Mouse (Mus musculus) small intestine, adult 2 months (tissue): ENCODE measurements around the gene 2610042L04Rik. TPM values are rescaled to one million over a fixed set of nuclear protein-coding genes. Genes with fewer than 3 reads are reported as not detected.
"Not testable (repeated sequence)": the region's sequence is repeated elsewhere in the genome, so short reads cannot be mapped to it uniquely, and the experiment has no call there.

ENCODE experiments used
- H3K27ac ChIP-seq: fragments of 200-500 bp; 2 replicates; pipeline ENCODE4 v1.5.1; 2012; ENCODE audit warnings: low read depth, low read length, control low read depth, inconsistent platforms; ENCODE audit not compliant: insufficient read depth
- H3K27me3 ChIP-seq: fragments of 200-500 bp; 2 replicates; pipeline ENCODE4 v1.6.1; 2012; ENCODE audit warnings: mild to moderate bottlenecking, moderate library complexity, low read length, inconsistent platforms; ENCODE audit not compliant: control insufficient read depth, insufficient read depth
- H3K36me3 ChIP-seq: fragments of 200-500 bp; 2 replicates; pipeline ENCODE4 v1.6.1; 2012; ENCODE audit warnings: mild to moderate bottlenecking, low read length, control low read depth, inconsistent platforms; ENCODE audit not compliant: control insufficient read depth, insufficient read depth
- H3K4me1 ChIP-seq: fragments of 200-500 bp; 2 replicates; pipeline ENCODE4 v1.6.1; 2012; ENCODE audit warnings: low read length, inconsistent platforms, mixed read lengths; ENCODE audit not compliant: control insufficient read depth, insufficient read depth, insufficient read length
- H3K4me3 ChIP-seq: fragments of 200-500 bp; 2 replicates; pipeline ENCODE4 v1.5.1; 2012; ENCODE audit warnings: low read depth, mild to moderate bottlenecking, control low read depth, inconsistent platforms, low read length, moderate library complexity
- WGBS: fragments of 180-500 bp; shearing (Covaris S2); methylation state at CpG from one replicate; pipeline ENCODE4 v1.1.7; 2018; 5-methylcytosine and 5-hydroxymethylcytosine counted together
- polyA plus RNA-seq: library from polyadenylated mRNA; depleted of rRNA; stranded (reverse); fragments of >200 nt; gene quantifications from 2 replicates; pipeline ENCODE4 v1.2.3, GENCODE M21; 2012; rRNA removed

2610042L04Rik gene
- not detected in 2 replicates for polyA plus RNA-seq

- not testable (repeated sequence) for H3K27me3 ChIP-seq, H3K27ac ChIP-seq, H3K36me3 ChIP-seq, H3K4me1 ChIP-seq, H3K4me3 ChIP-seq
- WGBS = 2% methylated on average over 26 of the region's 48 CpGs
Measured at GRCm38 (mm10) chr14:4334476-4335080, at the start of gene 2610042L04Rik. 2610042L04Rik (plus strand) TSS chr14:4334763.

- not testable (repeated sequence) for H3K4me3 ChIP-seq, H3K4me1 ChIP-seq, H3K36me3 ChIP-seq, H3K27me3 ChIP-seq, H3K27ac ChIP-seq
- no CpG with 5 or more reads among the region's 1 CpGs for WGBS
Measured at GRCm38 (mm10) chr14:4316983-4317382, 17.6 kb upstream of the 2610042L04Rik start, which contains the start of gene Gm3149. Gm3149 (plus strand) TSS chr14:4317283.

DNA sequence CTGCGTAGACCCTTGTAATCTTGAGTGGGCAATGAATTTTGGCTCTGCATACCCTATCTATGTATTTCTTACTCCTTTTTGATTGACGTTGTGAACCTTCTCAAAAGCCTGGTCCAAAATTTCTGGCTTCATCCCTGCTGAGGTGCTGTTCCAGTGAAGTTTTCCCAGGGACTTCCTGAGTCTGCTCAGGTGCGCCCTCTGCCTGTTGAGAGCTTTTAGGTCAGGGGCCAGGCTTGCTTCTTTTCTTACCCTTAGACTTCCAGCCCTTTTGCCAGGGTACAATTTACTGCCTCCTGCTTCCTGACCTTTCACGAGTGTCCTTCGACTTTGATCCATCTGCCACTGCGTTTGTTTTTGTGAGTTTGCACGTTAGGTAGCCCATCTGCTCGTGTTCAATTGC, 943 bp downstream of the 2610042L04Rik start:
- H3K4me1 ChIP-seq, H3K27me3 ChIP-seq, H3K36me3 ChIP-seq, H3K27ac ChIP-seq, H3K4me3 ChIP-seq: not testable (repeated sequence)
- 6% methylated on average over 8 of the region's 8 CpGs for WGBS

GRCm38 (mm10) chr14:4368991-4369390, 34.4 kb downstream of the 2610042L04Rik start:
- not testable (repeated sequence) for H3K27me3 ChIP-seq, H3K27ac ChIP-seq, H3K4me3 ChIP-seq, H3K4me1 ChIP-seq, H3K36me3 ChIP-seq
- WGBS = 89% methylated on average over 3 of the region's 3 CpGs

DNA sequence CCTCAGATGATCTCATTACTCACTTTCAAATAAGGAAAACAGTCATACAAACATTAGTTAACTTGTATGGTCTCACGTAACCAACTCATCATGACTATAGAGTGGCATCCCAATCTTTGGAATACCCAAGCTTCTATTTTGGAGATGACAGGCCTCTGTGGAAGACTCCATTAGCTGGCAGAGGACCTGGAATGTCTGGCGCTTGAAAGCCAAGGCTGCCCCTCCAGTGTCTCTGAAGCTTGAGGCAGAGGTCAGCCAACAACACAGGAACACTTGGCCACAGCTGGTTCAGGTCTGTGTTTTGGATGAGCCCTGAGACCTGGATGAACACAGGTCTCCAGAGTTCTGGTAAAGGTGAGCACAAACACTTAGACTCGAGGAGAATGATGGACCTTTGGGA, 35.1 kb downstream of the 2610042L04Rik start:
- WGBS = 69% methylated on average over 3 of the region's 3 CpGs
- not testable (repeated sequence) for H3K27me3 ChIP-seq, H3K27ac ChIP-seq, H3K36me3 ChIP-seq, H3K4me1 ChIP-seq, H3K4me3 ChIP-seq

DNA sequence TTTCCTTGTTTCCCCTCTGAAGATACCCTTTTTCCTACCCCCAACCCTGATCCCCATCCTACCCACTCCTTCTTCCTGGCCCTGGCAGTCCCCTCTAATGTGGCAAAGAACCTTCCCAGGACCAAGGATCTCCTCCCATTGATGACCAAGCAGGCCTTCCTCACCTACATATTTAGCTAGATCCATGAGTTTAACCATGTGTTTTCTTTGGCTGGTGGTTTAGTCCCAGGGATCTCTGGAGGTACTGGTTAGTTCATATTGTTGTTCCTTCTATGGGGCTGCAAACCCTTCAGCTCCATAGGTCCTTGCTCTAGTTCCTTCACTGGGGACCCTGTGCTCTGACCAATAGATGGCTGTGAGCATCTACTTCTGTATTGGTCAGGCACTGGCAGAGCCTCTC, 43.3 kb downstream of the 2610042L04Rik start:
- H3K36me3 ChIP-seq, H3K4me1 ChIP-seq, H3K4me3 ChIP-seq, H3K27ac ChIP-seq, H3K27me3 ChIP-seq: not testable (repeated sequence)

DNA sequence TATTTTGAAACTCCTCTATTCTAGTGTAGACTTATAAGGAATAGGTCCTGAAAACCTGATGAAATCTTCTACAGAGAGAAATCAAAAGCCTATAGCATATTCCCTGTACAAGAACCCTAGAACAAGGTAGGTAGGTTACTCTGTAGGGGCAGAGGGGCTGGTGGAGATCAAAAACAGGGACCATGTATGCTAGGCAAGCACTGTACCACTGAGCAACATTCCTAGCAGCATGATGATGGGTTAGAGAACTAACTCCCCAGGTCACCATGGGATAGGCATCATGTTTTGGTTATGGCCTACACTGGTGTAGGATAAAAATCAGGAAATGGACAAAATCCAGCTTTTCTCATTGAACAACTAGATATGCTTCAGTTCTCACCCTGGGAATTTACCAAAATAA, 51.0 kb downstream of the 2610042L04Rik start:
- H3K4me1 ChIP-seq, H3K4me3 ChIP-seq, H3K27ac ChIP-seq: not testable (repeated sequence)

DNA sequence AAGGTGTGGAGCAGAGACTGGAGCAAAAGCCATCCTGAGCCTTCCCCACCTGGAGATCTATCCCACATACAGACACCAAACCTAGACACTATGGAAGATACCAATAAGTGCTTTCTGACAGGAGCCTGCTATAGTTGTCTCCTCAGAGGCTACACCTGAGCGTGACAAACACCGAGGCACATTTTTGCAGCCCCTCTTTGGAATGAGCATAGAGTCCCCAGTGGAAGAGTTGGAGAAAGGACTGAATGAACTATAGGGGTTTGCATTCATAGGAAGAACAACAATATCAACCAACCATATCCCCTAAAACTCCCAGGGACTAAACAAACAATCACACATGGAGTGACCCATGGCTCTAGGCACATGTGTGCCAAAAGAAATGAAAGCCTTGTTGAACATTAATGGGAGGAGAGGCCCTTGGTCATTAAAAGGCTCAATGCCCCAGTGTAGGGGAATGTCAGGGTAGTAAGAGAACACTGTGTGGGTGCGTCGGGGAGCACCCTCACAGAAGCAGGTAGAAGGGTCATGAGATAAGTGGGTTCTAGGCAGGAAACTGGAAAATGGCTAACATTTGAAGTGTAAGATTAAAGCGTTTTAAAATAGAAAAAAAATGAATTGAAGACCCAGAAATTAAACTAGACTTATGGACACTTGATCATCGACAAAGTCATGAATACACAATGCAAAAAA, 58.4 kb downstream of the 2610042L04Rik start:
- H3K27ac ChIP-seq, H3K4me1 ChIP-seq, H3K27me3 ChIP-seq, H3K36me3 ChIP-seq, H3K4me3 ChIP-seq: not testable (repeated sequence)
- 95% methylated on average over 4 of the region's 6 CpGs for WGBS

More for the DNA sequence above, 51.0 kb downstream of the 2610042L04Rik start:
- H3K36me3 ChIP-seq, H3K27me3 ChIP-seq: not testable (repeated sequence)

- not testable (repeated sequence) for H3K4me3 ChIP-seq, H3K36me3 ChIP-seq, H3K4me1 ChIP-seq, H3K27me3 ChIP-seq, H3K27ac ChIP-seq
- WGBS = 78% methylated on average over 2 of the region's 3 CpGs
Measured at GRCm38 (mm10) chr14:4397226-4397625, 62.7 kb downstream of the 2610042L04Rik start, which contains the start of gene Gm3159. Gm3159 (plus strand) TSS chr14:4397526.

GRCm38 (mm10) chr14:4398624-4399023, 64.1 kb downstream of the 2610042L04Rik start:
- H3K36me3 ChIP-seq, H3K4me1 ChIP-seq, H3K27ac ChIP-seq, H3K27me3 ChIP-seq, H3K4me3 ChIP-seq: not testable (repeated sequence)

DNA sequence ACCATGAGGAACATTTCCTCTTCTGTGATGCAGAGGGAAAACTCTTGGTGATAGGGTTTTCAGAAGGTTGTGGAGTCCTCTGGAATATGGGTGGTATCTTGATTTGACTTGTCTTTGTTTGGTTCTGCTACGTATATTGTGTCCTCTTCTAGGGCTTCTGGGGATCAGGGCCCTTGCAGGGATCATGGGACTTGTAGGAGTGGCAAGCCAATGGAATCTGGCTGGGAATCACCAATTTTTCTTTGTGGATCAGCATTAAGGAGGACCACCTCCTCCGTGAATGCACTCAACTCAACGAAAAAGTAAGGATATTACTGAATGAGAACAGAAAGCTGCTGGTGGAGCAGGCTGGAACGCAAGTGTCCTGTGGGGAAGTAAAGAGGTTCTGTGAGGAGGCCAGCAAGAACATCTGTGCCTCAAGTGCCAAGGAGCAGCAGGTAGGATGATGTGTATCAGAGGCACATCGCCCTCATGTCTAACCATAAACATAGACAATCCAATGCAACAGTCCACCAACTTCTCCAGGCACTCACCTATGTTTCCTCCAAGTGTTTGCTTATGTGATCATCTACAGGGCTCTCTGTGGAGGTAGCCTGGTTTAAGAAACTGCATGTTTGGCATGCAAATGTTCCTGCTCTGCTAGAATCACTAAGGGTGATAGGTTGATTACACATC, 65.7 kb downstream of the 2610042L04Rik start:
- not testable (repeated sequence) for H3K4me1 ChIP-seq, H3K27ac ChIP-seq, H3K4me3 ChIP-seq, H3K36me3 ChIP-seq, H3K27me3 ChIP-seq
- 87% methylated on average over 5 of the region's 5 CpGs for WGBS
